Mouse (Mus musculus) gastrocnemius, adult 8-10 months (tissue): ENCODE data around the gene Dcst1. TPM values are rescaled to one million over a fixed set of nuclear protein-coding genes. Genes with fewer than 3 reads are reported as not detected.
A peak's percentile ranks its signal among the peaks of the same experiment; 100 is the strongest.

Experiments used
- DNase-seq, 2 experiments: peaks; one replicate each; pipeline ENCODE4 v3.0.0; 2022; ENCODE audit warnings: low spot score in 2 of 2
- total RNA-seq, 4 experiments: library from RNA; stranded (reverse); gene quantifications; 2 replicates each; pipeline ENCODE4 v1.2.4; 2022

Dcst1 gene
- total RNA-seq, 4 experiments from 2014 or later, result not detected

GRCm38 (mm10) chr3:89337062-89337720, 27.9 kb downstream of the Dcst1 start:
- no peak for DNase-seq

- no peak for DNase-seq
Measured at GRCm38 (mm10) chr3:89336529-89336928, 28.5 kb downstream of the Dcst1 start.

- no peak for DNase-seq
Measured at GRCm38 (mm10) chr3:89333053-89333452, 32.0 kb downstream of the Dcst1 start.

GRCm38 (mm10) chr3:89332476-89332875, 32.6 kb downstream of the Dcst1 start:
- DNase-seq, result no peak

DNA sequence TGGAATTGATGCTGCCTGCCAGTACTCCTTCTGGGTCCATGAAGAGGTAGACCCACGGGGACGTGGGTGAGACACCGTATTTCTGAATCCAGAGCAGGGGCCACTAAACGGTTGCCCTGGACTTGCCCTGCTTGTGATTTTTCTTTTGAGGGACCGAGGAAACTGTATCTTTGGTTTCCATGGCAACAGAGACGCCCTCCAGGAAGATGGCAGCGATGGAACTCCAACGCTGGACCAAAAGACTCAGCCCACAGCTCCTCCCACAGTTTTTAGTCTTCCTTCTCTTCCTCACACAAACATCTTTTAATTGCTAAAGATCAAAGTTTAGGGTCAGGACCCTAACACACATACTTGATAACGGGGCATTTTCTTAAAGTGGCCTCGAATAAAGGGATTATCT, 33.0 kb downstream of the Dcst1 start:
- no peak for DNase-seq

DNA sequence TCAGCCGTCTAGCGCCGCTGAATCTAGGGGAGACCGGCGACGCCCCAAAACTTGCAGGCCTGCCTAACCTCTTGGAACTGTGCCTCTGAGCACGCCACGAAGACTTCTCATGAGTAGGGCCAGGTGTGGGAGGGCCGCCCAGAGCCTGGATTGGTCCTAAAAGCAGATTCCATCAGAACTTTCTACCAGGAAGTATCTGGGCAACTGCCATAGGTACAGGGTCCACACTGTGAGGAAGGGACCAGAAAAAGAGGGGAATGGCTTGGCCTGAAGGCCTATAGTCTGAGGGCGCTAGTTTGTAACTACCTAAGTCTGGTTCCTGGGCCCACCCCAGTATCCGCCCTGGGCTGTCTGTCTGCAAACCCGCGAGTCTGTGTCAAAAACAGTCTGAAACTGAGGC, 33.5 kb downstream of the Dcst1 start:
- no peak for DNase-seq

- DNase-seq, result no peak
Measured at GRCm38 (mm10) chr3:89330948-89331347, 34.1 kb downstream of the Dcst1 start.

DNA sequence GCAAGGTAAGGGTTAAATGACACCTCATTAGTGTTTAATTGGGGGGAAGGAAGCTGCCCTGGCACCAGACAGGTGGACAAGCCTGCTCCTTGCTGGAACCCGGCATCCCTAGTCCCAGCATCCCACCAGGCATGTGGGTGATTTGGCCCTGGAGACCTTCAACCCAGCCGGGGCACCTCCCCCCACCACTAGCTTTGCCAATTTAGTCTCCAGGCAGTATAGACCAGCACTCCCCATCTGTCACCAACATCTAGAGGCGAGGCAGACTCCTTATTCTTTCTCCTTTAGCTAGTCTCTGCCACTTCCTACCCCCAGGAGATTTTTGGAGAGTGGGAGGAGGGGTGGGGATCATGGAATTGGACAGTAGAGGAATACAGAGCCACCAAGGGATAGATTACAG, 34.7 kb downstream of the Dcst1 start:
- no peak for DNase-seq

- no peak for DNase-seq
Measured at GRCm38 (mm10) chr3:89328623-89329022, 36.4 kb downstream of the Dcst1 start.

DNA sequence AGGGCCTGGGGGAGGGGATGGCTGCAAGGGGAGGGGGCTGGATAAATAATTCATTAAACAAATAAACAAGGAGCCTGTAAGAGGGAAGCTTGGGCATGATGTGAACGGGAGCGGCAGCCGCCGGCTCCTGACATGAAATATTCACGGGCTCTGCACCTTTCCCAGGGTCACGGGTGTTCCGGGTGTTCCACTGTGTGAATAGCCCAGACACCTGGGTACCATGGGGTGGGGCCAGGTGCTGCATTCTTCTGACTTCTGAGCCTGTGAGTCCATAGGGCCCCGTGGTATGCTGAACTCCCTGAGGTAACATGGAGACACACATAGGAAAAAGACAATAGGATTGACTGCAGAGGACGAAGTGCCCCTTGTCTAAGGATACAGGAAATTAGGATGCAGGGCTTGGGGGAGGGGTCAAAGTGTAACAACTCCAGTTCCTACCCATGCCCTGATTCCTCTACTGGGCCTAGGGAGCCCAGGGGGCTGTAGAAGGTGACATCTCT, 37.6 kb downstream of the Dcst1 start:
- no peak for DNase-seq

DNA sequence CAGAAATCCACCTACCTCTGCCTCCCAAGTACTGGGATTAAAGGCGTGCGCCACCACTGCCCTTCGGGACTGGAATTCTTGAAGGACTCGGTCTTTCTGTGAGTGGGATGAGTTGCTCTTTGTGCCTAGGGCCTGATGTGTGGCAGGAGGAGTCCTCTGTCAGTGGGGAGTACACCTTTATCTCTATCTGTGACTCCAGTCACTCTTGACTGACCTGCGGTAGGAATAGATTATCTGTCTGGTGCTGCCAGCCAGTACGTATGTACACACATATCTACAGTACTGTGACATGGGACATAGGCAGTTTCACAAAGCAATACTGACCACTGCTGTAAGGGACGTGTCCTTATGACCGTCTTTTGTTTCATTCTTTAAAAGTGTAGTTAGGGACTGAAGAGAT, 39.2 kb downstream of the Dcst1 start:
- no peak for DNase-seq

DNA sequence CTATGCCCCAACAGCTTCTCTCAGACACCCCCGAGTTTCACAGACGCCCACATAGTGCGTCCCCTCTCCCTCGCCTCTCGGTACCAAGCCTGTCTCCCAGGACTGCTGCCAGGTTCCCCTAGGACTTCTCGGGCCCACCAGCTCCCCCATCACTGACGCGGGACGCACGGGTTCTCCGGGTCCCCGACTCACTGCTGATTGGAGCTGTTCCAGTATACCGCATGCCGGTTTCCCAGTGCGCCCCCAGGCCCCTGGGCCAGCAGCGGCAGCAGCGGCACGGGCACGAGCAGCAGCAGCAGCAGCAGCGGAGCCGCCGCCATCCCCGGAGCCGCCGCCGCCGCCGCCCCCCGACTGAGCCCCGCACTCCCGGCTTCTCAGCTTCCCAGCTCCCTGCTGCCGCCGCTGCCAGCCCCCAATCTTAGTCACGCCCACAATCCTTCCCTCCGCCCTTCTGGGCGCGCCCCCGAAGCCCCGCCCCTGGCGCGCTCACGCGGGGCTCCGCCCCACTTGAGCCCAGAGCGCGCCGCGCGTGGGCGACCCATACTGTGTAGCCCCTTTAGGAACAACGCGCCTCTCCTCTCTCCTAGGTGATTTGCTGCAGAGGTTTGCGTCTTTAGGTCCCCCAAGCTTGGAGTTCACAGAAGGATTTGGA, 42.4 kb downstream of the Dcst1 start, which contains the start of gene Efna3:
Efna3 (minus strand) TSS at position 452 of the 652 bp plus-strand sequence.
- DNase-seq, result peak; percentile 40 to 41

DNA sequence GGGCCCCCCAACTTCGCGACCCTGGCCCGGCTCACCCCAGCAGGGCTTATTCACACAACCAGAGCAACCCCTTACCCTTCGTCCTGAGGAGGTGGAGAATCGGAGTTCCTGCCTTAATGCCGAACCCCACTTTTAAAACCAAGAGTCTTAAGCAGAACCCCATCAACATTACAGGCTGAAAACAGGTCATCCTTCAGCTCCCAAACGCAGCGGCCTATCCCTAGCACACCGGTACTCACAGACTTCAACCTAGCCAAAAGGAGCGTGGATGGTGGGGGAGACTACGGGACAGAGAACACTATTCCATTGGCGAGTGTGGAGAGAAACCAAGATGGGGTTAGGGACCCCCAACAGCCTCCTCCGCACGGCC, 42.9 kb downstream of the Dcst1 start:
- DNase-seq, result no peak

GRCm38 (mm10) chr3:89321183-89322130, 43.6 kb downstream of the Dcst1 start:
- DNase-seq, result no peak

DNA sequence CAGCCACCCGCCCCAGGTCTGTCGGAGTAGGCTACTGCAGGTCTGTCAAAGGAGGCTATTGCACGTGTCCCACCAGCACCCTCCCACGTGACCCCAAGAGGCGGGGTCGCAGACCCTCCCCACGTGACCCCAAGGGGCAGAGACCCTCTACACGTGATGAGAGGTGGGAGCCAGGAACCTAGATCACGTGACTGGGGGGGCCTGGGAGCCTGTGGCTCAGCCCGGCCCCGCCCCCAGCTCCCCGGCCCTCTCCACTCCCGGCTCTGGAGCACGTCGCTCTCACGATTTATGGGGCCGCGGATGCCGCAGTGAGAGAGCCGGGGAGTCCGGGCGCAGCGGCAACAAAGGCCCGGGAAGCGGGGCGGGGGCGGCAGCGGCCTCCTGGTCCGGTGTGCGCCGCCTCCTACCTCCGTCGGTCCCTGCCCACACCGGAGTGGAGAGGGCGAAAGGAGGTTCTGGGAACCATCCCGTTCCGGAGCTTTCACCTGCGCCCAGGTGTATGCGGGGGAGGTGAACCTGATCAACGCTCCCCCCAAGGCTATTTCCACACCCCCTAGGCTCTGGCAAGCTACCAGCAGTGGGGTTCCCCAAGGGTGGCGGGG, 44.4 kb downstream of the Dcst1 start:
- no peak for DNase-seq

- DNase-seq, result no peak
Measured at GRCm38 (mm10) chr3:89319591-89320350, 45.3 kb downstream of the Dcst1 start.

DNA sequence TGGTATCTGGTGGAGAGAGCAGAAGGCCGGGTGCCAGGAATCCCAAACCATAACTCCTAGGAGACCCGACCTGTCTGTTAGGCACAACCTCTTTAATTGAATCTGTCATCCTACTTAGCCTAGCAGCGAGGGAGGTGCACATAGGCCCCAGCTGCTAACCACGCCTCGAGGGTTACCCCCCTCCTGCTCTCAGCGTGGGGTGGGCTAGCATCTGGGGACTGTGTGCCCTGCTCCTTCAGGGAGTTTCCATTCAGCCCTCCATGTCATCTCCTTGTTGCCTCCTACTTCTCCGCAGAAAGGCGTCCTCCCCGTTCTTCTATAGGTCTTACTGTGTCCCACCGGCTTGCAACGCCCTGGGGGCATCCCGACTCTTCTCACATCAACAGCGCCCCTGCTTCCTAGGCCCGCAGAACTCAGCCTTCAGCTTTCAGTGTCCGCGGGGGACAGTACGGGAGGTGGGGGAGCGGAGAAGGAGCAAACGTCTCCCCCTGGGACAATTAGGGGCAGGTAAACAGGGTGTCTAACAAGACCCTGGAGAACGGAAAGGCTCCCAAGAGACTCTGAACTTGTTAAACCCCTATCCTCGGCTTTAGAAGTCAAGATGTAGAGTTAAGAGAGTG, 46.0 kb downstream of the Dcst1 start:
- no peak for DNase-seq

- no peak for DNase-seq
Measured at GRCm38 (mm10) chr3:89318316-89318715, 46.7 kb downstream of the Dcst1 start.

- DNase-seq, result no peak
Measured at GRCm38 (mm10) chr3:89317246-89317645, 47.8 kb downstream of the Dcst1 start.

DNA sequence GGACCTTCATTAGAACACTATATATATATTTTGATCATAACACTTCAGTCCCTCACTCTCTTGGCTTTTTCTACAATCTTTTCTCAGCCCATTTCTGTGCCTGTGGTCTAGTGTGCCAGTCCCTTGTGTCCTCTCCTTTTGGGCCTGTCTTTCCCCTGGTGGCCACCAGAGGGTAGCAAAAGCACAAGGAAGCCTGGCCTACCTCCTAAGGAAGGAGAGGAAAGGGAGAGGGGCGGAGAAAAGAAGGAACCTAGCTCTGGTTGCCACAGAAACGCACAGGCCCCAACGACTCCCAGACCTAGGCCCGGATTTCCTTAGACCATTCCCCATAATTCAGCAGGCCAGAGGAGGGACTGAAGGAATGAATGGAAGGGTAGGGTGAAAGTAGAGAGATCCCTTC, 48.2 kb downstream of the Dcst1 start:
- DNase-seq, result peak; percentile 73 to 81
